Mouse (Mus musculus) MEL (cell line): ENCODE measurements around the gene Snx32. TPM values are rescaled to one million over a fixed set of nuclear protein-coding genes. Genes with fewer than 3 reads are reported as not detected.

Experiments
- DNase-seq: peaks from one replicate; pipeline ENCODE4 v3.0.0; 2011; ENCODE audit warnings: low read depth, low spot score
- H3K27ac ChIP-seq: 2 replicates; pipeline ENCODE4 v1.5.1; 2012; ENCODE audit warnings: low read depth, mild to moderate bottlenecking, control low read depth, low read length, moderate library complexity; ENCODE audit not compliant: control insufficient read depth
- H3K27me3 ChIP-seq, 2 experiments: fragments of 150-350 bp in 1 of 2; sonication (generic) in 1 of 2; 2 replicates each; pipeline ENCODE4 v1.6.1; 2012; ENCODE audit warnings: low read length in 2 of 2, mild to moderate bottlenecking in 2 of 2, improper control_type of control experiment in 1 of 2, moderate library complexity in 1 of 2; ENCODE audit not compliant: insufficient read depth in 2 of 2, control insufficient read depth in 1 of 2
- H3K36me3 ChIP-seq, 2 experiments: 2 replicates each; pipeline ENCODE4 v1.6.1; 2012 to 2014; ENCODE audit warnings: low read length in 2 of 2, improper control_type of control experiment in 1 of 2, inconsistent platforms in 1 of 2, mild to moderate bottlenecking in 1 of 2; ENCODE audit not compliant: insufficient read depth in 2 of 2, control insufficient read depth in 1 of 2
- H3K4me1 ChIP-seq, 2 experiments: fragments of 150-350 bp in 1 of 2; sonication (generic) in 1 of 2; 2 replicates each; pipeline ENCODE4 v1.6.1; 2012; ENCODE audit warnings: low read length in 2 of 2, improper control_type of control experiment in 1 of 2, mild to moderate bottlenecking in 1 of 2; ENCODE audit not compliant: insufficient read depth in 2 of 2, control insufficient read depth in 1 of 2
- H3K4me3 ChIP-seq, 2 experiments: fragments of 150-350 bp in 1 of 2; sonication (generic) in 1 of 2; 2 replicates each; pipeline ENCODE4 v1.5.1; 2012; ENCODE audit warnings: low read depth in 2 of 2, low read length in 2 of 2, mild to moderate bottlenecking in 2 of 2, moderate library complexity in 2 of 2, control low read depth in 1 of 2, improper control_type of control experiment in 1 of 2; ENCODE audit not compliant: control insufficient read depth in 1 of 2, insufficient read depth in 1 of 2
- H3K79me2 ChIP-seq: 2 replicates; pipeline ENCODE4 v1.6.1; 2012; ENCODE audit warnings: mild to moderate bottlenecking, low read length, moderate library complexity; ENCODE audit not compliant: control insufficient read depth, poor library complexity, insufficient read depth
- H3K9ac ChIP-seq: 2 replicates; pipeline ENCODE4 v1.6.1; 2012; ENCODE audit warnings: low read depth, mild to moderate bottlenecking, control low read depth, low read length, moderate library complexity; ENCODE audit not compliant: control insufficient read depth, poor library complexity, severe bottlenecking
- H3K9me3 ChIP-seq: fragments of 150-350 bp; sonication (generic); replicated peaks from 2 replicates; pipeline ENCODE4 v1.6.1; 2012; ENCODE audit warnings: mild to moderate bottlenecking, low read length, improper control_type of control experiment, moderate library complexity; ENCODE audit not compliant: insufficient read depth
- CHD1 ChIP-seq: IDR thresholded peaks from 2 replicates; pipeline ENCODE4 v1.6.1; 2012; ENCODE audit warnings: low read depth, mild to moderate bottlenecking, inconsistent platforms, low read length, improper control_type of control experiment
- CHD2 ChIP-seq: IDR thresholded peaks from 2 replicates; pipeline ENCODE4 v1.6.1; 2011; ENCODE audit warnings: low read length, improper control_type of control experiment
- CTCF ChIP-seq, 3 experiments: IDR thresholded peaks in 2 of 3; conservative IDR thresholded peaks in 1 of 3; 2 replicates each; pipeline ENCODE4 v1.5.1; 2011 to 2012; ENCODE audit warnings: low read length in 3 of 3, low read depth in 2 of 3, mild to moderate bottlenecking in 2 of 3, improper control_type of control experiment in 1 of 3, inconsistent platforms in 1 of 3, mixed read lengths in 1 of 3, moderate library complexity in 1 of 3; ENCODE audit not compliant: control insufficient read depth in 1 of 3, insufficient read depth in 1 of 3, poor library complexity in 1 of 3, severe bottlenecking in 1 of 3
- GATA1 ChIP-seq: IDR thresholded peaks from 2 replicates; pipeline ENCODE4 v1.6.1; 2011; ENCODE audit warnings: low read depth, low read length, improper control_type of control experiment
- KAT2A ChIP-seq: conservative IDR thresholded peaks from 2 replicates; pipeline ENCODE4 v1.6.1; 2012; ENCODE audit warnings: low read depth, low read length, improper control_type of control experiment, inconsistent platforms
- MEF2A ChIP-seq: IDR thresholded peaks from 2 replicates; pipeline ENCODE4 v1.6.1; 2014; ENCODE audit warnings: low read depth, mild to moderate bottlenecking, inconsistent platforms, low read length, improper control_type of control experiment; ENCODE audit not compliant: poor library complexity, insufficient replicate concordance, severe bottlenecking; ENCODE audit errors: extremely low read depth
- MXI1 ChIP-seq: IDR thresholded peaks from 2 replicates; pipeline ENCODE4 v1.6.1; 2011; ENCODE audit warnings: mild to moderate bottlenecking, low read depth, low read length, improper control_type of control experiment
- MYB ChIP-seq: IDR thresholded peaks from 2 replicates; pipeline ENCODE4 v1.6.1; 2011; ENCODE audit warnings: mild to moderate bottlenecking, low read depth, low read length, improper control_type of control experiment
- NELFE ChIP-seq: IDR thresholded peaks from 2 replicates; pipeline ENCODE4 v1.6.1; 2011; ENCODE audit warnings: low read depth, low read length, improper control_type of control experiment
- POLR2A ChIP-seq, 2 experiments: IDR thresholded peaks; 2 replicates each; pipeline ENCODE4 v1.6.1; 2011 to 2012; ENCODE audit warnings: low read length in 2 of 2, mild to moderate bottlenecking in 2 of 2, control low read depth in 1 of 2, improper control_type of control experiment in 1 of 2, low read depth in 1 of 2, moderate library complexity in 1 of 2; ENCODE audit not compliant: control insufficient read depth in 1 of 2, insufficient read depth in 1 of 2, poor library complexity in 1 of 2
- POLR2AphosphoS2 ChIP-seq: IDR thresholded peaks from 2 replicates; pipeline ENCODE4 v1.6.1; 2011; ENCODE audit warnings: low read length, improper control_type of control experiment
- RCOR1 ChIP-seq: IDR thresholded peaks from 2 replicates; pipeline ENCODE4 v1.6.1; 2012; ENCODE audit warnings: low read depth, mild to moderate bottlenecking, inconsistent platforms, low read length, improper control_type of control experiment
- SIN3A ChIP-seq: IDR thresholded peaks from 2 replicates; pipeline ENCODE4 v1.6.1; 2012; ENCODE audit warnings: low read length, improper control_type of control experiment, inconsistent platforms
- TAL1 ChIP-seq: IDR thresholded peaks from 2 replicates; pipeline ENCODE4 v1.6.1; 2012; ENCODE audit warnings: mild to moderate bottlenecking, inconsistent platforms, low read length, moderate library complexity, mixed read lengths
- TCF12 ChIP-seq: IDR thresholded peaks from 2 replicates; pipeline ENCODE4 v1.6.1; 2014; ENCODE audit warnings: low read depth, mild to moderate bottlenecking, inconsistent platforms, low read length, improper control_type of control experiment, moderate library complexity
- USF1 ChIP-seq: IDR thresholded peaks from 2 replicates; pipeline ENCODE4 v1.6.1; 2014; ENCODE audit warnings: low read depth, mild to moderate bottlenecking, inconsistent platforms, low read length, improper control_type of control experiment, moderate library complexity
- ZC3H11A ChIP-seq: IDR thresholded peaks from 2 replicates; pipeline ENCODE4 v1.6.1; 2012; ENCODE audit warnings: low read depth, mild to moderate bottlenecking, inconsistent platforms, low read length, improper control_type of control experiment
- ZKSCAN1 ChIP-seq: IDR thresholded peaks from 2 replicates; pipeline ENCODE4 v1.6.1; 2012; ENCODE audit warnings: low read depth, mild to moderate bottlenecking, inconsistent platforms, low read length, improper control_type of control experiment, moderate library complexity
- ZMIZ1 ChIP-seq: IDR thresholded peaks from 2 replicates; pipeline ENCODE4 v1.6.1; 2012; ENCODE audit warnings: low read depth, mild to moderate bottlenecking, inconsistent platforms, low read length, improper control_type of control experiment, moderate library complexity
- polyA plus RNA-seq, 2 experiments: library from polyadenylated mRNA; stranded (reverse) in 1 of 2; unstranded in 1 of 2; fragments of >175 nt in 1 of 2; fragments of >200 nt in 1 of 2; gene quantifications; 2 replicates each; pipeline versions ENCODE4 v1.2.1 to v1.2.4; 2012; ENCODE audit warnings: low replicate concordance in 2 of 2, low read depth in 1 of 2; ENCODE audit not compliant: insufficient read length in 2 of 2, insufficient read depth in 1 of 2, missing spikeins in 1 of 2
- total RNA-seq: library from RNA; depleted of rRNA; stranded (reverse); fragments of 300-350 nt; gene quantifications from 2 replicates; pipeline ENCODE4 v1.2.3, GENCODE M21; 2012

Snx32 gene
- total and polyA plus RNA-seq, 3 experiments, result 1.3 to 2.6 TPM; not detected in 1

- no peak for DNase-seq
- Histone ChIP-seq H3K79me2 (no peaks in the 10 kb centered on the region; the same call in 1 of the 2 replicates), H3K9me3 (no peaks in the 10 kb centered on the region), H3K36me3 (peaks cover 0 to 4% of the 10 kb centered on the region in 2 experiments; a peak in 2 of 4 replicates), H3K4me3 (no peak overlapping the region), H3K27ac (no peak overlapping the region), H3K27me3 (no peaks in the 10 kb centered on the region), H3K4me1 (peaks cover 0 to 5% of the 10 kb centered on the region in 2 experiments; a peak in 1 of 4 replicates), H3K9ac (no peak overlapping the region)
- TF ChIP-seq MEF2A, result no peak
These were observed 32.6 kb downstream of the Snx32 start for GRCm38 (mm10) chr19:5477668-5478300.

DNA sequence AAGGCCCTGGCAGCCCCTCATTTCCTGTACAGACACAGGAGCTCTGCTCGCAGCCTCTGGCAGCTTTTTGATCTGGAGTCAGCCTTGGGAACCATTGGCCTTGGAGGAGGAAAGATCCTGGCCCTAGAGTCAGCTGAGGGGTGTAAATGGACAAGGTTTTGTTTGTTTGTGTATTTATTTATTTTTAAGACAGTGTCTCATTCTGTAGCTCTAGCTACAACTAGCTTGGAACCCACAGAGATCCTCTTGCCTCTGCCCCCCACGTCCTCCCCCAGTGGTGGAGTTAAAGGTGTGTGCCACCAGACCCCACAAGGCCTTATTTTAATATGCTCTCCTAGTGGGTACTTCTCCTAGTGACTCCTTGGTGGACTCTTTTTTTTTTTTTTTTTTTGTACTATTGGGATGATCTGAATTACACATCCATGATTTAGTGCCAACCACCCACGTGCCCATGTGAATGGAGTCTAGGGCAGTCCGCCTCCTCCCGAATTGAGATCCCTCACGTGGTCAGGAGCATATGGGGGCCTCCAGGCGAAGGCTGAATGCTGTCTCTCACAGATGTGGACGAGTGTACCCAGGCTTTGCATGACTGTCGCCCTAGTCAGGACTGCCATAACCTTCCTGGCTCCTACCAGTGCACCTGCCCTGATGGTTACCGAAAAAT lies 33.2 kb downstream of the Snx32 start:
- no peak for DNase-seq
- H3K4me3 ChIP-seq, result no peak overlapping the region
- no peaks in the 10 kb centered on the region for H3K27me3 ChIP-seq
- no peaks in the 10 kb centered on the region for H3K9me3 ChIP-seq
- H3K9ac ChIP-seq, result no peak overlapping the region
- no peak overlapping the region for H3K27ac ChIP-seq
- no peaks in the 10 kb centered on the region; the same call in 1 of the 2 replicates for H3K79me2 ChIP-seq
- TF ChIP-seq CHD1, result no peak
- no peak for TF ChIP-seq GATA1
- TF ChIP-seq ZKSCAN1, result no peak
- TF ChIP-seq KAT2A, result no peak
- H3K4me1 ChIP-seq, result peaks cover 0 to 5% of the 10 kb centered on the region in 2 experiments; a peak in 1 of 4 replicates
- H3K36me3 ChIP-seq, result peaks cover 0 to 4% of the 10 kb centered on the region in 2 experiments; a peak in 2 of 4 replicates

DNA sequence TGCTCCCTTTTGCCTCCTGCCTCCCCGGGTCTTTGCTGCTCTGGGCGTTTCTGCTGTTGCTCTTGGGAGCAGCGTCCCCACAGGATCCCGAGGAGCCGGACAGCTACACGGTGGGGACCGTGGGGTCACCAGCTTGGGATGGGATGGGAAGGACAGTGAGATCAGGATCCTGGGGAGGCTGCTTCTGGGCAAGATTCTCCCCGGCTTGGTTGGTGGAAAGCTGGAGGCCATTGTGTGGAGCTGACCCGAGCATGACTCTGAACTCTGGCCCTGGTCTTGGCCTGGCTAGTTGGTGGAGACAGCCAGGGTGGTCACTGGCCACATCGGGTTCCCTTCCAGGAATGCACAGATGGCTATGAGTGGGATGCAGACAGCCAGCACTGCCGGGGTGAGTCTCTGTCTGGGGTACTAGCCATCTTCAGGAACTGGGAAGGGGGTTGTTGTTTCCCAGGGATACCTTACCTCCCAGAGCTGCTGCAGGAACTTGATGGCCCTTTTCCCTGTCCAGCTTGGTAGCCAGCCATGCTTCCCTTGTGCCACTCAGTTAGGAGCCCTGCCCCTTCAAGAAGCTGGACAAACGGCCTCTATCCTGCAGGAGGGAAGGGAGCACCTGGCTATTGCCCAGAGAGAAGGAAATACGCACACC lies 35.1 kb downstream of the Snx32 start:
- Histone ChIP-seq H3K9me3 (no peaks in the 10 kb centered on the region), H3K4me3 (peak overlapping the region; percentile 47 to 92; a peak in 3 of 4 replicates), H3K4me1 (peaks cover 0 to 5% of the 10 kb centered on the region in 2 experiments; a peak in 1 of 4 replicates), H3K9ac (peak overlapping the region; percentile 78), H3K36me3 (peaks cover 0 to 4% of the 10 kb centered on the region in 2 experiments; a peak in 2 of 4 replicates), H3K79me2 (no peaks in the 10 kb centered on the region; the same call in 1 of the 2 replicates), H3K27ac (no peak overlapping the region), H3K27me3 (no peaks in the 10 kb centered on the region)
- no peak for DNase-seq
- TF ChIP-seq POLR2A (IDR thresholded peaks at IDR 0.05; ENCODE audit: control insufficient read depth in 1 of 2, insufficient read depth in 1 of 2, low read depth in 1 of 2, low read length in 2 of 2, poor library complexity in 1 of 2) (no peak), CHD1 (no peak), ZMIZ1 (no peak), CTCF (IDR thresholded peaks at IDR 0.05 in 2 of 3, conservative IDR thresholded peaks at IDR 0.05 in 1 of 3; ENCODE audit: control insufficient read depth in 1 of 3, insufficient read depth in 1 of 3, low read depth in 2 of 3, low read length in 3 of 3, poor library complexity in 1 of 3, severe bottlenecking in 1 of 3) (no peak), USF1 (no peak), TAL1 (no peak), CHD2 (no peak), RCOR1 (no peak), KAT2A (no peak), TCF12 (no peak), POLR2AphosphoS2 (no peak), MYB (no peak), ZC3H11A (no peak), NELFE (no peak), SIN3A (no peak), MXI1 (no peak)
